Mouse (Mus musculus) heart, adult 11 months (tissue): ENCODE measurements around the gene Macrod2.

Source experiments
- DNase-seq: peaks from one replicate; pipeline ENCODE4 v3.0.0; 2022

Macrod2 gene

DNA sequence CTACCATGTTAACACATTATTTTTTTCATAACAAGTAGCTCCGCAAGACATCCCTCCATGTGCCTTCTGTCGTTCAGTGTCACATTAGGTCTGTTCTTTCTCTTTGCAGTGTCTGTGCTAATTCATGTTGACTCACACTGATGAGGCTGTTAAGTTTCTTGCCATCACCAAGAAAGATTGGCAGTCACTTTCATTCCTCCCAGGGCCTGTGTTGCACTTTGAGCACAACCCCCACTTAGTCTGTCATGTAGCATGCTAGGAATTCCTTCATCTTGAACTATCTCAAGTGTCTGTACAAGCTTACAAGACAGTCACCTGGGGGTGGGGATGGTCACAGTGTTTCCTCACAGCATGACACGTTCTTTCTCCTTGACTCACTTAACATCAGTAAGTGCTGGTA lies 696.2 kb downstream of the Macrod2 start:
- DNase-seq, result no peak

- peak; percentile 59 for DNase-seq
Measured at GRCm38 (mm10) chr2:141117579-141117978, 722.5 kb downstream of the Macrod2 start.

DNA sequence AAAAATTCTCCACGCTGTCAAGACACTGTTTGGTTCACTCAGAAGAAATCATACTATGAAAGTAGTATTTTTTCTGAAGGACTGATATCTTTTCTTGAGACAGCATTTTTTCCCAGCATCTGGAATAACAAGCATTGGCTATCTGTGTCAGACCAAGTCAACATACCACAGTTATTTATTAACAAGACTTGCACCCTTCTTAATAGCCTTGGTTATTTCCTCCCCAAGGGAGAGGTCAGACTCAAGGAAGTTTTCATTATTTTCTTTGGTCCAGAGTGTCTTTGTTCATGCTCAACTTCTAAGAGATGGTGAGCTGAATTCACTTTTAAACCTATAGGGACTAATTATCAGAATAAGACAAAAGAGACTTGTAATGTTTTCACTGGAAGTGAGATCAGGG lies 728.8 kb downstream of the Macrod2 start:
- DNase-seq, result no peak

GRCm38 (mm10) chr2:141125638-141126037 lies 730.5 kb downstream of the Macrod2 start:
- DNase-seq, result no peak

GRCm38 (mm10) chr2:141142266-141142665 lies 747.2 kb downstream of the Macrod2 start:
- DNase-seq, result no peak

- DNase-seq, result no peak
Measured at GRCm38 (mm10) chr2:141152011-141152772, 757.1 kb downstream of the Macrod2 start.

DNA sequence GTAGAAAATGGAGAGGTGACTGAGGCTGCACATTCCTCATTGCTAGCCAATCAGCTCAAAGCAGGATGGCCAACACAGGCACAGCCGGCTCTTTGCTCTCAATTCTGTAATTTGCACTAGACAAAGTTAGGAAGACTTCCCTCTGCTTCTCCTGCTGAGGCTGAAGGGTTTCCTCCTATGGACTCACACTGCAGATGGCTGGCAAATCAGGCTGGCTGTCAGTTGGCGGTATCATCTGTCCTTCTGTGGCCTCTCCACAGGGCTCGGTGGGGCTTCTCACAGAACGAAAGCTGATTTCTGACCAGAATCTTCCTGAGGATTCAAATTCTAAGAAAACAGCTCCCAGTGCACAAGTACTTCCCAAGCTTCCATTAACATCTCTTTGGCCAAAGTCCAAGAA lies 760.9 kb downstream of the Macrod2 start:
- DNase-seq, result no peak

- no peak for DNase-seq
Measured at GRCm38 (mm10) chr2:141156979-141157593, 762.0 kb downstream of the Macrod2 start.

DNA sequence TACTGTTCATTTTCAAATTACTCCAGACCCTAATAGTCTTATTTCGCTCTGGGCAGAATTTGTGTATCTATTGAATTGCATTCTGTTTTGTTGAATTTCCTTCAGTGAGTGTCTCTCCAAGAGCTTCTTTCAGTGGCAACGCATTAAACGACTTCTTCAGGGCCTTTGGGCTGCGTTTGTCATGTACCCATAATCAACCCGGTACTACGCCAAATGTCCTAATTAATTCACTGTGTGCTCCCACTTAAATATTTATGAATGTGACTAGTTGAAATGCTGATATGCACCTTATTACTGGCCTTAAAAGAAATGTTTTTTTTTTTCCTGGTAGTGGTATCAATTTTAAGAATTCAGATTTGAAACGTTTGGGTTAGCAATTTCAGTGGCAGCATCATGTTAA lies 763.1 kb downstream of the Macrod2 start:
- no peak for DNase-seq

DNA sequence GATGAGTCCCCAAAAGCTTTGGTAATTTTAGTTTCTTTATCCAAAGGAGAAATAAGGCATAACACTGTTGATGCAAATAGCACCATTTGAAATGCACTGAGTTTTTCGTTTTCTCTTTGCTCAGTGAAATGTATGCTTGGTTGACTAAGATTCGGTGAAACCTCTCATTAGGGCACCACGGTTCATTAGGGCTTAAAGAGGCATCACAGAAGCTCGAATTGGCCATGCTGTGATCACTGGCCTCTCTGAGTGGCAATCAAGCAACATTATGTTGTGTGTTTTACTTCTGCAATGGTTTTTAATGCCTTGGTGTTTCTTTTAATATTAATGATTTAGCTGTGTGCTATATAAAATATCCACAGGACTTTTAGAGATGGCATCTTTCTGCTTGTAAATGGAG lies 768.8 kb downstream of the Macrod2 start:
- DNase-seq, result peak; percentile 54

- no peak for DNase-seq
Measured at GRCm38 (mm10) chr2:141169586-141169985, 774.5 kb downstream of the Macrod2 start.

DNA sequence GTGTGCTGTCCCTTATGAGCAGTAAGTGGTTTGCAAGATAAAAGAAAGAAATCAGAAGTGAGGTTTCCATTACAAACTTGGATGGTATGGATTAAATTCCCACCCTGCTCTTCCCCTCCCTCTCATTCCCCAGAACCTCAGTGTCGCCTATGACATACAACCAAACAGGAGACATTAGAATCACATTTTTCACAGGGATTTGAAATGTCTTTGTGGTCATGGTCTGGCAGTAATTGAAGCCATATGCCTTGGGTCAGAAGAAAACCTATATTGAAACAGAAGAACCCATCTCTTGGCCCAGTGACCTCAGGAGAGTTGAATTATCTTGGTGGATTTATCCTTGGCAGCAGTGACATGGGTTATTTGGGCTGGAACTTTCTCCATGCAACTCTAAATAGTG lies 778.1 kb downstream of the Macrod2 start:
- no peak for DNase-seq

- no peak for DNase-seq
Measured at GRCm38 (mm10) chr2:141173607-141174006, 778.5 kb downstream of the Macrod2 start.

DNA sequence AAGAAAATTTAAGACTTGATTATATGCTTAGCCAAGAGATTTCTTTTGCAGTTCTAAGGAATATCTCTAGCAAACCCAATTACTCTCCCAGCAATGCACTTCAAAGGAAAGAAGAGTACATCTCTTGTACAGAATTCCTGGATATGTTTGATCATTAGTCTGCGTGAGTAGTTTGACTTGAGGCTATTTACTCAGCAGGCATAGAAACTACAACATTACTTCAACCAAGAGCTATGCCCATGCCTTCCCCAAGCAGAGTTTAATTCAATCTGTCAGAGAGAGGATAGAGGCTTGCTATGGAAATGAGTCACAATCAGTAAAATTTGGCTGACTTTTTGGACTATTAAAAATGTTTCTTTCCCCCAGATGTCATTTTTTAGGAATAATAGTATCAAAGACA lies 785.5 kb downstream of the Macrod2 start:
- DNase-seq, result no peak

DNA sequence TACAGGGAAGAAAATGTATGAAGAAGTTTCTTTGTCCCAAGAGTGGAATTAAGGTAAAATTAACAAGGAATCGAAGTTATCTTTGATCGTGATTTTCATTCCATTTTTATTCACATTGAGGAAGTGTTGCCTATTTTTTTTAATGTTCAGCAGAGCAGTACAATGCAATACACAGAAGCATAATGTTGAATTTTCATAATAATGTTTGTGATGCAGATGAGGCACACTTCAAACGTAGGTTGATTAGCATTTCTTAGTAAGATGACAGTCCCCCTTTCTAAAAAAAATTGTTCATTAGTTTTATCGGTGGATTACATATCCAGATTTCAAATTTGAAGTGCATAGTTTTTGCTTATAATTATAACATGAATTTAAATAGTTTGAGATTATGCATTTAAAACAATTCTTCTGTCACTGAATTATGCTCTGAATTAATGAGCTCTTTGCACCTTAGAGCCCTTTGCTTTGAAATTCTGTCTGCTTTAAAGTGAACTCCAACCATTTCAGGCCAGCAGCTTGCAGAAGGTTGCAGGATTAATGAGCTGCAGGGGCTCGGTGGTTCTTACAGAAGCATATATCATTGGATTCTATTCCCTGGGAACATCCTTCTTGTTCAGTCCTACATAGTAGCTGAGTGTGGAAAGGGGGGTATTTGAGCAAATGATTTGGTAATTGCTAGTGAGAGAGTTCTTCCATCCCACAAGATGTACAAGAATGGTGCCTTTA lies 787.1 kb downstream of the Macrod2 start:
- DNase-seq, result peak; percentile 27

DNA sequence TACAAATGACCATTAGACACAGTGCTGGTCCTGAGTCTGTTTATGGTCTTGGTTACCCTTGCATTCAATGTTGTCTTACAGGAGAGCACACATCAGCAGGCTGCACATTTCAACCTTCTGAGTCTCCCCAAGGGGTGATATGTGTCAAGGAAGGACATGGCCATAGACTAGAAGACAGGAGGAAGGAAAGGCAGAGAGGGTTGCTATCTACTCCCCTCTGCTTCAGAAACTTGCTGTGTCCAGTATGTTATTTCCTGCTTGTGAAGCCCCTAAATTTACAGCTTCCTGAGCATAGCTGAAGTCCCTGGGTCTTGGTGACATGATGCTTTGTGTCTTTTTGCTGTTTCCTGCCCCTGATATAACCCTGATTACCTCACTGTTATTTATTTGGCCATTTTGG lies 799.4 kb downstream of the Macrod2 start:
- no peak for DNase-seq

- DNase-seq, result no peak
Measured at GRCm38 (mm10) chr2:141200481-141200880, 805.4 kb downstream of the Macrod2 start.

DNA sequence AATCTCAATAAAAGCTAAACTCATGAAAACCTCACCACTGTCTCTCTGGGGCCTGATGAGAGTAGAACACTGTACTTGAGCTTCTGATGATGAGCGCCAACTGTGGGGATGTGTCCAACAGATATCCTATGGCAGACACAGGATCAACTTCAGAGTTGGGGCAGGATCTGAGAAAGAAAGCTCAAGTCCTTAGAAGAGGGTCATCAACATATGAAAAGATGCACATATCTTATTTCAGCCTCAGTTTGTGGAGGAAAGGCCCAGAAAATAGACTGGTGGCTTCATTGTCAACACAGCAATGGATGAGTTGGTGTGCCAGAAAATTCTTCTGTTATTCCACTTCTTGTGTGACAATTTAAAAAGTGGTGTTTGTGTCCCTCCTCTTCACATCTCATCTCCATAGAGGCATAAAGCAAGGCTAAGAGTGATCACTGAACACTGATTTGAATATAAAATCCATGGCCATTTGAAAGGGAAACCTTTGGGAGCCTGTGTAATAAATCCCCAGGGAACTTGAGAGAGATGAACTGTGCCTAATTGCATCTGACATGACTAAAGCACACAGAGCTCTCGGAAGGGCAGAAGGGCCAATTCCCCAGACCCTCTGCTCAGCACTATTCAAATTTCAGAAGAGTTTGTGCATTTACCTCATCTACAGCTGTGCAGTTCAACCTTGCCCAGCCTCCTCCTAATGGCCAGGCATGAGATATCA lies 806.4 kb downstream of the Macrod2 start:
- no peak for DNase-seq

DNA sequence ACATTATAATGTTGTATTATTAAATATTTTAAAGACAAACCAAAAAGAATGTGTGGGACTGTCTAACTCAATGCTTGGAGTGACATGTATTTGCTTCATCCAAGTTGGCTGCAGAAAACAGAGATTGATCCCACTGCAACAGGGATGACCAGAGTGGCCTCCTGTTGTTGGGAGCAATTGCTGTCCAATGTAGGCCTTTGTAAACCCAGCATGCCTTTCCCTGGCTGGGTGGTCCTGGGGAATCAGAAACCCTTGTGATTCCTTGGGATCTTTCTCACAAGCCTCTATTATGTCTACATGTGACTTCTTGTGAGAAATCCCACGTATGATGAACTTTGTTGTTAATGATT lies 806.9 kb downstream of the Macrod2 start:
- no peak for DNase-seq

GRCm38 (mm10) chr2:141211346-141211745 lies 816.2 kb downstream of the Macrod2 start:
- DNase-seq, result no peak

- no peak for DNase-seq
Measured at GRCm38 (mm10) chr2:141212291-141212690, 817.2 kb downstream of the Macrod2 start.

GRCm38 (mm10) chr2:141217490-141217889 lies 822.4 kb downstream of the Macrod2 start:
- DNase-seq, result no peak

DNA sequence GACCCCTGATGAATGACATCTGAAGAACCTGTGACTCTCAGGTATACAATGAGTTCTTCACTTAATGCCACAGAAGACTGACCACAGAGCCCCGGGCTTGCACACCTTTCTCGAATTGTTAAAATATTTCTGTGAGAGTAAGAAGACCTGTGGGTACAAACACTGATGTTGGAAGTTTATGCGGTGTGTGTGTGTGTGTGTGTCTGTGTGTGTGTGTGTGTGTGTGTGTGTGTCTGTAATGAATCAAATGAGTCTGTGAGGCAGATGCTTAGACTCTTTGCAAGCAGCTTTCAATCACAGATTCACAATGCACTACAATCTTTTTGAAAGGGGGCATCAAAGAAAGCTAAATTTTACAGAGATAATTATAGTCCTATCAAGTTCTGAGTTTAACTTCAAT lies 822.8 kb downstream of the Macrod2 start:
- no peak for DNase-seq

DNA sequence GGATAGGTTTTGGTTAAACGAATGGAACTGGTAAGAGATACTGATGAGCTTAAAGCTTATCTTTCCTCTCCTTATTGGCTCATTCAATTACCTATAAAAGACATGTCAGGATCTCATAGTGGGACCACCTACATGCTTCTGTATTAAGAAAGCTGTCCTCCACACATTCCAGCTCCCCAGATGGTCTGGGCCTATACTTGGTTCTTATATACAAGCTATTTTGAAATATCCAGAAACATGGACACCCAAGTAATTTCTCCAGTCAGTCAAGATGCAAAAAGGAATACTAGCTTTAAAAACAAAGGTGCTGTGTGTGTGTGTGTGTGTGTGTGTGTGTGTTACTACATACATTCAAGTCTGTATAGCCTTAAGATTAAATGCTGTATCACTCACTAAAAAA lies 833.7 kb downstream of the Macrod2 start:
- no peak for DNase-seq
